Mouse (Mus musculus) liver, embryonic 14.5 days (tissue): ENCODE data around the gene Cacng1.

Experiments
- CTCF ChIP-seq: IDR thresholded peaks from 2 replicates; pipeline ENCODE4 v1.5.1; 2016; ENCODE audit warnings: antibody characterized with exemption, low read depth, control low read depth
- EP300 ChIP-seq: IDR thresholded peaks from 2 replicates; pipeline ENCODE4 v1.6.1; 2016; ENCODE audit warnings: antibody characterized with exemption, low read depth

DNA sequence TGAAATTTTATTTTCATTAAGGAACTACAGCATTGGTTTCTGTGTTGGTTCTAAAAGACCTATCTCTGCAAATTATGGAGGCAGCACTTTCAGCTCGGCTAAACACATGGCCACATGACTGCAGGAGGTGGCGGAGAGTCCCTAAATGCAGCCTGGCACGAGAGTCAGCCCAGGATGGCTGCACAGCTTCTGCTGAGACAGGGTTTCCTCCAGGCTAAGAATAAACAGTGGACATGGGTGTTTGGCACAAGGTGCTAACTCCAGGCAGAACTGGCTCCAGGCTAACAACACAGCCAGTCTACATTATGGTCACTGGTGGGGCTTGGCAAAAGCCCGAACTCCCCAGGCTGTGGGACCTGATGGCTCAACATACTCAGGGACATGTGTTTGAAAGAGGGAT, 14.6 kb upstream of the Cacng1 start:
- no peak for TF ChIP-seq CTCF
- TF ChIP-seq EP300 = no peak
